Mouse (Mus musculus) frontal cortex, postnatal 14 days (tissue): Measurements from ENCODE around the gene Lactb.
A peak's percentile ranks its signal among the peaks of the same experiment; 100 is the strongest.
"Not testable (repeated sequence)": the region's sequence is repeated elsewhere in the genome, so short reads cannot be mapped to it uniquely, and the experiment has no call there.

Experiments
- DNase-seq, 2 experiments: peaks; one replicate each; pipeline ENCODE4 v3.0.0; 2022; ENCODE audit warnings: low spot score in 2 of 2

Lactb gene

GRCm38 (mm10) chr9:66920488-66921279 lies 54.6 kb downstream of the Lactb start:
- DNase-seq: no peak

- DNase-seq: no peak
Observed at GRCm38 (mm10) chr9:66919981-66920380, 55.3 kb downstream of the Lactb start.

GRCm38 (mm10) chr9:66919382-66919971 lies 55.8 kb downstream of the Lactb start, which contains the start of gene Rab8b:
Rab8b (minus strand) TSS chr9:66919687.
- peak; percentile 89 to 93 for DNase-seq

GRCm38 (mm10) chr9:66918672-66919330 lies 56.5 kb downstream of the Lactb start:
- no peak for DNase-seq

GRCm38 (mm10) chr9:66917892-66918255 lies 57.4 kb downstream of the Lactb start:
- no peak for DNase-seq

GRCm38 (mm10) chr9:66917216-66917891 lies 57.9 kb downstream of the Lactb start:
- no peak for DNase-seq

GRCm38 (mm10) chr9:66915869-66916785 lies 59.2 kb downstream of the Lactb start:
- no peak for DNase-seq

- no peak for DNase-seq
Observed at GRCm38 (mm10) chr9:66915401-66915800, 59.9 kb downstream of the Lactb start.

- DNase-seq: no peak
Observed at GRCm38 (mm10) chr9:66914540-66914939, 60.7 kb downstream of the Lactb start.

GRCm38 (mm10) chr9:66913254-66913934 lies 61.9 kb downstream of the Lactb start:
- not testable (repeated sequence) for DNase-seq

GRCm38 (mm10) chr9:66912304-66912703 lies 63.0 kb downstream of the Lactb start:
- no peak for DNase-seq

- no peak for DNase-seq
Observed at GRCm38 (mm10) chr9:66910677-66911076, 64.6 kb downstream of the Lactb start.

GRCm38 (mm10) chr9:66909922-66910321 lies 65.4 kb downstream of the Lactb start:
- no peak for DNase-seq

- no peak for DNase-seq
Observed at GRCm38 (mm10) chr9:66907746-66908397, 67.4 kb downstream of the Lactb start.

GRCm38 (mm10) chr9:66907126-66907525 lies 68.2 kb downstream of the Lactb start:
- DNase-seq: no peak

GRCm38 (mm10) chr9:66905990-66906389 lies 69.3 kb downstream of the Lactb start:
- DNase-seq: no peak
